Mouse (Mus musculus) heart, postnatal 14 days (tissue): ENCODE measurements around the gene Tbc1d17. TPM values are rescaled to one million over a fixed set of nuclear protein-coding genes. Genes with fewer than 3 reads are reported as not detected.
A peak's percentile ranks its signal among the peaks of the same experiment; 100 is the strongest.

ENCODE experiments used
- DNase-seq, 2 experiments: peaks; one replicate each; pipeline ENCODE4 v3.0.0; 2021 to 2022
- intact Hi-C: fragments of 180-260 bp; cut with DNase I; formaldehyde crosslinking; loops from one replicate; pipeline ENCODE4 v1.15.1; 2025
- total RNA-seq, 2 experiments: library from RNA; stranded (reverse); gene quantifications; 2 replicates each; pipeline ENCODE4 v1.2.3; 2021

Tbc1d17 gene
- total RNA-seq, 2 experiments from 2014 or later = 41.0 to 42.8 TPM

- no peak for DNase-seq
- intact Hi-C loops = no loop called here
Measured at GRCm38 (mm10) chr7:44836423-44837053, 12.3 kb downstream of the Tbc1d17 start.

- intact Hi-C loops = no loop called here
Measured at GRCm38 (mm10) chr7:44836016-44836404, 12.9 kb downstream of the Tbc1d17 start.

GRCm38 (mm10) chr7:44835373-44836015 is 13.4 kb downstream of the Tbc1d17 start:
- intact Hi-C loops = no loop called here

More at GRCm38 (mm10) chr7:44836016-44836404, 12.9 kb downstream of the Tbc1d17 start:
- peak; percentile 34 to 46 for DNase-seq

GRCm38 (mm10) chr7:44832763-44833162 is 16.1 kb downstream of the Tbc1d17 start:
- no peak for DNase-seq
- intact Hi-C loops = no loop called here

More at GRCm38 (mm10) chr7:44835373-44836015, 13.4 kb downstream of the Tbc1d17 start:
- no peak for DNase-seq

GRCm38 (mm10) chr7:44828706-44829105 is 20.2 kb downstream of the Tbc1d17 start:
- intact Hi-C loops = loop anchor here (10.0 kb wide), 1 partner anchor 174 kb away; no protein-coding TSS in a partner anchor
- no peak for DNase-seq

- intact Hi-C loops = loop anchor here (10.0 kb wide), 1 partner anchor 172 kb away; no protein-coding TSS in a partner anchor
- no peak for DNase-seq
Measured at GRCm38 (mm10) chr7:44826771-44827170, 22.1 kb downstream of the Tbc1d17 start.

GRCm38 (mm10) chr7:44824872-44825271 is 24.0 kb downstream of the Tbc1d17 start:
- DNase-seq = peak; percentile 83 to 89

GRCm38 (mm10) chr7:44823409-44823808 is 25.5 kb downstream of the Tbc1d17 start:
- peak in 1 of 2 experiments; percentile 3 for DNase-seq
- intact Hi-C loops = loop anchor here (10.0 kb wide), 1 partner anchor 169 kb away; no protein-coding TSS in a partner anchor

More at GRCm38 (mm10) chr7:44824872-44825271, 24.0 kb downstream of the Tbc1d17 start:
- intact Hi-C loops = loop anchor here (1.0 to 10.0 kb wide), 2 partner anchors 101 to 170 kb away; no protein-coding TSS in a partner anchor

- intact Hi-C loops = loop anchor here (10.0 kb wide), 1 partner anchor 167 kb away; no protein-coding TSS in a partner anchor
- DNase-seq = peak; percentile 0 to 1
Measured at GRCm38 (mm10) chr7:44821666-44822448, 27.0 kb downstream of the Tbc1d17 start.

GRCm38 (mm10) chr7:44820525-44820924 is 28.4 kb downstream of the Tbc1d17 start:
- DNase-seq = peak in 1 of 2 experiments; percentile 1
- intact Hi-C loops = loop anchor here (10.0 kb wide), 1 partner anchor 166 kb away; no protein-coding TSS in a partner anchor

GRCm38 (mm10) chr7:44819863-44820262 is 29.0 kb downstream of the Tbc1d17 start:
- intact Hi-C loops = loop anchor here (2.0 to 10.0 kb wide), 2 partner anchors 75 to 165 kb away; no protein-coding TSS in a partner anchor
- DNase-seq = peak in 1 of 2 experiments; percentile 8

- intact Hi-C loops = loop anchor here (2.0 kb wide), 1 partner anchor 75 kb away; no protein-coding TSS in a partner anchor
- DNase-seq = peak in 1 of 2 experiments; percentile 0
Measured at GRCm38 (mm10) chr7:44819391-44819790, 29.5 kb downstream of the Tbc1d17 start.

GRCm38 (mm10) chr7:44818751-44819235 is 30.1 kb downstream of the Tbc1d17 start:
- intact Hi-C loops = loop anchor here (2.0 kb wide), 1 partner anchor 74 kb away; no protein-coding TSS in a partner anchor
- DNase-seq = peak; percentile 66 to 75

- intact Hi-C loops = loop anchor here (2.0 kb wide), 1 partner anchor 73 kb away; no protein-coding TSS in a partner anchor
- DNase-seq = peak in 1 of 2 experiments; percentile 1
Measured at GRCm38 (mm10) chr7:44818164-44818563, 30.7 kb downstream of the Tbc1d17 start.

GRCm38 (mm10) chr7:44817441-44817840 is 31.4 kb downstream of the Tbc1d17 start:
- intact Hi-C loops = loop anchor here (2.0 kb wide), 1 partner anchor 31 kb away; the partner anchor contains the start of genes Akt1s1 and Tbc1d17
- no peak for DNase-seq

- intact Hi-C loops = loop anchor here (2.0 kb wide), 1 partner anchor 32 kb away; the partner anchor contains the start of genes Akt1s1 and Tbc1d17
- DNase-seq = peak; percentile 78 to 82
Measured at GRCm38 (mm10) chr7:44816470-44817021, 32.3 kb downstream of the Tbc1d17 start, which contains the start of gene Atf5. Gene Atf5, minus strand, starts transcription at chr7:44816658.

GRCm38 (mm10) chr7:44815721-44816469 is 33.0 kb downstream of the Tbc1d17 start, which contains the start of the genes Nup62 and Il4i1:
Gene Nup62, plus strand, starts transcription at chr7:44816088.
Gene Il4i1, plus strand, starts transcription at chr7:44816387.
- DNase-seq = peak; percentile 99
- intact Hi-C loops = loop anchor here (2.0 kb wide), 1 partner anchor 33 kb away; the partner anchor contains the start of genes Akt1s1 and Tbc1d17

- peak in 1 of 2 experiments; percentile 17 for DNase-seq
Measured at GRCm38 (mm10) chr7:44814952-44815553, 33.8 kb downstream of the Tbc1d17 start.

More at GRCm38 (mm10) chr7:44814952-44815553, 33.8 kb downstream of the Tbc1d17 start:
- intact Hi-C loops = no loop called here
